Mouse (Mus musculus): ENCODE data around the gene Wdr27.

DNA sequence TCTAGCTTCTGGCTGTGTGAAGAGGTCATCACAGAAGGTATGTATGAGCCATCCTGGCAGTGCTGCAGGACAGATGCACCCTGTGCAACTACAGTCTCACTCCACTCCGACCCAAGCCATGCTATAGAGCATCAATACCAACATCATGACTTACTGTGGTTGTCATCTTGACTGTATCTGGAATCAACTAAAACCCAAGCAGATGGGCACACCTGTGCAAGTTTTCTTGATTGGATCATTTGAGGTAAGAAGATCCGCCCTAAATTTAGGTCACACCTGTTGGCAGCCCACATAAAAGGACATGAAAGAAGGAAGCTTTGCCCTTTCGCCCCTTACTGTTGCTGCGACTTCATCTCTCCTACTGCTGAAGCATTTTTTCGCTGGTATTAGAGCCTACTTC lies 33.6 kb downstream of the Wdr27 start:
- TF ChIP-seq CTCF (IDR thresholded peaks at IDR 0.05; ENCODE audit: low read depth, low read length): no peak
- TF ChIP-seq POLR2A (IDR thresholded peaks at IDR 0.05; ENCODE audit: borderline replicate concordance, low read depth, low read length): no peak
